Mouse (Mus musculus) small intestine, adult 2 months (tissue): Measurements from ENCODE around the gene Cers6.

Source experiments
- CTCF ChIP-seq: fragments of 200-500 bp; IDR thresholded peaks from 2 replicates; pipeline ENCODE4 v1.5.1; 2012; ENCODE audit warnings: low read depth, mild to moderate bottlenecking, control low read depth, inconsistent platforms, low read length, moderate library complexity, mixed read lengths; ENCODE audit not compliant: insufficient replicate concordance, insufficient read length; ENCODE audit errors: extremely low read depth
- POLR2A ChIP-seq: fragments of 200-500 bp; IDR thresholded peaks from 2 replicates; pipeline ENCODE4 v1.6.1; 2012; ENCODE audit warnings: low read depth, mild to moderate bottlenecking, control low read depth, inconsistent platforms, low read length, moderate library complexity

DNA sequence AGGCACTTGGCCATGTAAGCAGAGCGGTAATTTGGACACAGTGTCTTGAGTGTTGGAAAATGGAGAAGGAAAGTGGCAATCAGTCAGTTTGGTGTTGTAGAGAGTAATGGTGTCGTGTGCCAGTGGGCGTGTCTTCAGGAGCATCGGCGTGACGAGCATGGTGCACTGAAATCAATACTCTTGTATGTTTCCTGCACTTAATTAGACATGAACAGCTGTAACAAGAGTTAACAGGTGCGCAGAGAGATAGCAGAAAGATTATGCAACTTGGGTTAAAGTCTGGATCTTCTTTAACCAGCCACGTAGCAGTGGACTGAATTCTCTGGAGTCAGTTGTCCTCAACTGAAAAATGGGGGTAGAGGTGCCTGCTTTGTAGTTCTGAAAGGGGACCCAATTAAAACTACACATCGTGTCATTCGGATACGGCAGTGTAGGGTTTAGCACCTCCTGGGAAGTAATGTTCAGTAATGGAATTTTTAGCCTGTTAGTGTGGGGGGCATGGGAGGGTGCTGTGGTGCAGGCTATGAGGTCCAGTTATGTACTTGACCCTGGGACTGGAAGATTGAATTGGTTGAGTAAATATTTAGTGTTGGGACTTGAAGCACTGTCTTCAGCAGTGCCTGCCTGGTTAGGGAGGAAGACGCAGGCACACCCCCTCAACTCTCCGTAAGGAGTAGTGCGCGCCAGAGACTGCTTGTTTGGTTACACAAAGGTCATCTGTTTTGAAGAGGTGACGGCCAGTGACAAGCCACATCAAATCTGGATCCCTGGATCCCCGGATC lies 9.9 kb downstream of the Cers6 start:
- no peak for TF ChIP-seq CTCF
- TF ChIP-seq POLR2A = no peak
